Mouse (Mus musculus) olfactory bulb, adult 2 months (tissue): ENCODE data around the gene 2200002D01Rik.

Source experiments
- CTCF ChIP-seq: fragments of 200-500 bp; IDR thresholded peaks from 2 replicates; pipeline ENCODE4 v1.5.1; 2012; ENCODE audit warnings: low read depth, mild to moderate bottlenecking, low read length, moderate library complexity; ENCODE audit not compliant: insufficient read depth
- POLR2A ChIP-seq: fragments of 200-500 bp; IDR thresholded peaks from 2 replicates; pipeline ENCODE4 v1.6.1; 2012; ENCODE audit warnings: mild to moderate bottlenecking, low read depth, low read length, moderate library complexity; ENCODE audit not compliant: insufficient read depth

DNA sequence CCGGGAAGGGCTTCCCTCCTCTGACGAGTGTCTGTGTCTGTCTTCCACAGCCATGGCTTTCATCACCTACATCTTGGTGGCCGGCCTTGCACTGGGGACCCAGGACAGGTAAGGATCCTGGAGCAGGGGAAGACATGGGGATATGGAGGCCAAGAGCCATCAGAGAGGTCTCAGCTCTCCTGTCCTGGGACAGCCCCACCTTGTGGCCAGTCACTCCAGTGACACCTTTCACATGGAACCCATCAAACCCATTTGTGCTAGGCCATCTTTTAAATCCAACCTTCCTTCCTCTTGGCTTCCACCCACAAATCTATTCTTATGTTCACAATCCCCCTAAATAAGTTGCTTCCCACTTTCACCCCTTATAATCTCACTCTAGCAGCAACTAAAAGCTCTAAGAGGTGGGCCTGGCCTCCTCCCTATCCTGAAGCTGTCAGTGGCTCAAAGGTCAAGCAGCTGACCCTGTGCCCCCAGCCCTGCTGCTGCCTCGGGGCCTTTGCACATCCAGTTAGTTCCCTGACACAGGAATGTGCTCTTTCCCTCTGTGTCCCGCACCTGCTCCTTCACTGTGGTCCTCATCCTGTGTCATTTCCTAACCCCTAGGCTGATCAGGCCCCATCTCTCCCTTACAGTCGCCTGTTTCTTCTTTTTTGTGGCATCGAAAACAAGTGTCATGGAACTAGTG, 3.4 kb downstream of the 2200002D01Rik start:
- no peak for TF ChIP-seq CTCF
- TF ChIP-seq POLR2A: no peak
